Mouse (Mus musculus) ES-Bruce4 (cell line): ENCODE data around the gene Gm28635. TPM values are rescaled to one million over a fixed set of nuclear protein-coding genes. Genes with fewer than 3 reads are reported as not detected.

Experiments
- H3K27ac ChIP-seq: 2 replicates; pipeline ENCODE4 v1.5.1; 2012; ENCODE audit warnings: low read length, inconsistent platforms; ENCODE audit not compliant: insufficient read depth
- H3K27me3 ChIP-seq: 2 replicates; pipeline ENCODE4 v1.6.1; 2012; ENCODE audit warnings: mild to moderate bottlenecking, low read length, inconsistent platforms; ENCODE audit not compliant: control insufficient read depth, poor library complexity, insufficient read depth, severe bottlenecking
- H3K36me3 ChIP-seq: 2 replicates; pipeline ENCODE4 v1.6.1; 2012; ENCODE audit warnings: inconsistent platforms, mild to moderate bottlenecking, low read length, moderate library complexity; ENCODE audit not compliant: control insufficient read depth, poor library complexity, insufficient read depth, severe bottlenecking
- H3K4me1 ChIP-seq: one replicate; pipeline ENCODE4 v1.8.1; 2011; ENCODE audit warnings: low read length; ENCODE audit not compliant: control insufficient read depth, insufficient read depth
- H3K4me3 ChIP-seq: 2 replicates; pipeline ENCODE4 v1.5.1; 2011; ENCODE audit warnings: low read depth, mild to moderate bottlenecking, low read length
- H3K9ac ChIP-seq: 2 replicates; pipeline ENCODE4 v1.6.1; 2012; ENCODE audit warnings: low read depth, mild to moderate bottlenecking, inconsistent platforms; ENCODE audit not compliant: poor library complexity, severe bottlenecking
- H3K9me3 ChIP-seq: replicated peaks from 2 replicates; pipeline ENCODE4 v1.6.1; 2012; ENCODE audit warnings: mild to moderate bottlenecking, low read length, inconsistent platforms; ENCODE audit not compliant: control insufficient read depth, poor library complexity, insufficient read depth, severe bottlenecking
- CTCF ChIP-seq: IDR thresholded peaks from one replicate; pipeline ENCODE4 v1.8.1; 2011; ENCODE audit warnings: low read depth, low read length
- EP300 ChIP-seq: IDR thresholded peaks from 2 replicates; pipeline ENCODE4 v1.6.1; 2011; ENCODE audit warnings: low read depth, low read length; ENCODE audit not compliant: insufficient read depth
- POLR2A ChIP-seq: IDR thresholded peaks from one replicate; pipeline ENCODE4 v1.8.1; 2011; ENCODE audit warnings: low read length; ENCODE audit not compliant: insufficient read depth
- polyA plus RNA-seq: library from polyadenylated mRNA; stranded (reverse); fragments of >200 nt; gene quantifications from 2 replicates; pipeline ENCODE4 v1.2.4, GENCODE M21; 2011; ENCODE audit warnings: low read depth; ENCODE audit not compliant: missing spikeins, insufficient read depth, insufficient read length

The Gm28635 gene
- polyA plus RNA-seq, 1 experiment: not detected

GRCm38 (mm10) chr2:84637452-84638165 lies 40.2 kb downstream of the Gm28635 start:
- Histone ChIP-seq H3K27me3 (no peaks in the 10 kb centered on the region), H3K36me3 (no peaks in the 10 kb centered on the region; the same call in 1 of the 2 replicates), H3K27ac (peak overlapping the region; percentile 61), H3K9ac (no peak overlapping the region; the same call in 1 of the 2 replicates), H3K9me3 (no peaks in the 10 kb centered on the region), H3K4me3 (no peak overlapping the region), H3K4me1 (peaks cover 2% of the 10 kb centered on the region)
- TF ChIP-seq POLR2A (no peak), CTCF (no peak), EP300 (no peak)

DNA sequence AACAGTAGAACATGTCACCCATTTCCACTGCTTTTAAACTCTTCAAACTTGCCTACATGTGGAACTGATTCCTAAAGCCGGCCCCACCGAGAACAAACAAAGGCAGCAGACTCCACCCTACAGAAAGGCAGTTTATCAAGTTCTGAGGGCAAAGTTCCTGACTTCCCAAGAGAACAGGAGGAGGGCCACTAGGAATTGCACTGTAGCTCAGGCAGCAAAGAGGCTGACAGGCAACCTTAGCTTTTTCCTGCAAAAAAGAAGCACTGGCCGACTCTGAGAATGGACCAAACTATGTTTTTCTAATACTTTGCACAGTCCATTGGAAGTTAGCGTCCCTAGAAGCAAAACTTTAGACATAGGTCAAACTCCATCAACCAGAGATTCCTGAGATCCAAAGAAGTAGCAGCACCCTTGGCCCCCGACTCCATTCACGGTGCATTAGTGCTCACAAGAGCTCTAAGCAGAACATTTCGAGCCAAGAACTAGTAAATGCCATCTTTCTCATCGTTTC lies 41.6 kb downstream of the Gm28635 start:
- no peaks in the 10 kb centered on the region; the same call in 1 of the 2 replicates for H3K36me3 ChIP-seq
- TF ChIP-seq POLR2A: no peak
- TF ChIP-seq CTCF: no peak
- TF ChIP-seq EP300: no peak
- 0 out of 2 replicates have a peak overlapping the region, but pooled peaks have one; percentile 5 for H3K4me3 ChIP-seq
- H3K27me3 ChIP-seq: no peaks in the 10 kb centered on the region
- H3K27ac ChIP-seq: peak overlapping the region; percentile 79
- H3K9me3 ChIP-seq: no peaks in the 10 kb centered on the region
- H3K4me1 ChIP-seq: peaks cover 2% of the 10 kb centered on the region
- H3K9ac ChIP-seq: no peak overlapping the region

GRCm38 (mm10) chr2:84635611-84636010 lies 42.2 kb downstream of the Gm28635 start:
- peaks cover 2% of the 10 kb centered on the region for H3K4me1 ChIP-seq
- H3K9me3 ChIP-seq: no peaks in the 10 kb centered on the region
- peak overlapping the region; percentile 79 for H3K27ac ChIP-seq
- H3K36me3 ChIP-seq: no peaks in the 10 kb centered on the region; the same call in 1 of the 2 replicates
- TF ChIP-seq EP300: peak; percentile 36; the same call in 1 of the 2 replicates
- no peak for TF ChIP-seq CTCF
- no peak for TF ChIP-seq POLR2A
- no peak overlapping the region for H3K4me3 ChIP-seq
- H3K9ac ChIP-seq: no peak overlapping the region
- H3K27me3 ChIP-seq: no peaks in the 10 kb centered on the region

GRCm38 (mm10) chr2:84634934-84635482 lies 42.8 kb downstream of the Gm28635 start:
- H3K9ac ChIP-seq: no peak overlapping the region
- H3K4me1 ChIP-seq: peaks cover 2% of the 10 kb centered on the region
- no peak for TF ChIP-seq POLR2A
- TF ChIP-seq CTCF: no peak
- TF ChIP-seq EP300: peak; percentile 70; the same call in 1 of the 2 replicates
- H3K27ac ChIP-seq: peak overlapping the region; percentile 89
- H3K27me3 ChIP-seq: no peaks in the 10 kb centered on the region
- H3K4me3 ChIP-seq: no peak overlapping the region
- no peaks in the 10 kb centered on the region for H3K9me3 ChIP-seq
- no peaks in the 10 kb centered on the region; the same call in 1 of the 2 replicates for H3K36me3 ChIP-seq

DNA sequence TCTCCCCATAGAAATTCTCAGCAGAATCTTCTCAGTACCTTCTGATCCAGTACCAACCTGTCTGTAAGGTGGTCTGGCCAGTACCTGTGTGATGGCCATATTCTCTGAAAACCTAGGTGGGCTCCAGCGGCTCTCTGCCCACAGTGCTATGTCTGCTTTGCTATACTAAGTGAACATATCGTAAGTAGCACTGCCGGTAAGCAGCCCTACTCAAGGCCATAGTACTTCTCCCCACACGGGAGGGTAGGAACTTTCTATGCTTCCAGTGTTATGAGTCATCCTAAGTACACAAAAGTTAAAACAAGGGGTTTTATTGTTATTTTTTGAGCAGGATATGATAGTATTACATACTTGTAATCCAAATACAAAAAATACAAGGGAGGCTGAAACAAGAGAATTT lies 43.8 kb downstream of the Gm28635 start:
- Histone ChIP-seq H3K27ac (peak overlapping the region; percentile 76), H3K9ac (0 out of 2 replicates have a peak overlapping the region, but pooled peaks have one; percentile 48), H3K4me3 (0 out of 2 replicates have a peak overlapping the region, but pooled peaks have one; percentile 33), H3K4me1 (peaks cover 2% of the 10 kb centered on the region), H3K27me3 (no peaks in the 10 kb centered on the region), H3K36me3 (peaks cover 3% of the 10 kb centered on the region; the same call in 1 of the 2 replicates), H3K9me3 (no peaks in the 10 kb centered on the region)
- TF ChIP-seq CTCF: no peak
- no peak for TF ChIP-seq POLR2A
- TF ChIP-seq EP300: no peak

DNA sequence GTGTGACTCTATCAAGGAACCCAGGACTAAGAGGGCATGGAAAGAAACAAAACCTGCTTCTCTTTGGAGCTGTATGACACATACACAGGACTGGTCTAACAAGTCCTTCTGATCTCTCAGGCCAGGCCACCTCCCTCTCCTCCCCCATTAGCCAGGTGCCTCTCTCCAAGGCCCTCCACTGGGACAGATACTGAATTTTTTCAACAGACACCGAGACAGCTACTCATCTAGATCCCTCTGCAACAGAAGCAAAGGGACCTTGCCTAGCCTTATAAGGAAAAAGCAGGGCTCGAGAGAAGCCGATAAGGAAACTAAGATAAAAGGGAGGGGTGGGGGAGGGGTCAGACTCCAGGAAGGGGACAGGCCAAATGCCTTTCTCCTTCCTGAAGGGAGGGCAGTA lies 44.8 kb downstream of the Gm28635 start:
- TF ChIP-seq CTCF: no peak
- no peak for TF ChIP-seq POLR2A
- no peak for TF ChIP-seq EP300
- peak overlapping the region; percentile 17; the same call in 1 of the 2 replicates for H3K4me3 ChIP-seq
- peaks cover 5% of the 10 kb centered on the region for H3K36me3 ChIP-seq
- peaks cover 2% of the 10 kb centered on the region for H3K4me1 ChIP-seq
- H3K9me3 ChIP-seq: no peaks in the 10 kb centered on the region
- peak overlapping the region; percentile 48 for H3K9ac ChIP-seq
- no peaks in the 10 kb centered on the region for H3K27me3 ChIP-seq
- H3K27ac ChIP-seq: peak overlapping the region; percentile 90
